Mouse (Mus musculus): ENCODE measurements around the gene Emg1.
"Not testable (repeated sequence)": the region's sequence is repeated elsewhere in the genome, so short reads cannot be mapped to it uniquely, and the experiment has no call there.

Emg1 gene

DNA sequence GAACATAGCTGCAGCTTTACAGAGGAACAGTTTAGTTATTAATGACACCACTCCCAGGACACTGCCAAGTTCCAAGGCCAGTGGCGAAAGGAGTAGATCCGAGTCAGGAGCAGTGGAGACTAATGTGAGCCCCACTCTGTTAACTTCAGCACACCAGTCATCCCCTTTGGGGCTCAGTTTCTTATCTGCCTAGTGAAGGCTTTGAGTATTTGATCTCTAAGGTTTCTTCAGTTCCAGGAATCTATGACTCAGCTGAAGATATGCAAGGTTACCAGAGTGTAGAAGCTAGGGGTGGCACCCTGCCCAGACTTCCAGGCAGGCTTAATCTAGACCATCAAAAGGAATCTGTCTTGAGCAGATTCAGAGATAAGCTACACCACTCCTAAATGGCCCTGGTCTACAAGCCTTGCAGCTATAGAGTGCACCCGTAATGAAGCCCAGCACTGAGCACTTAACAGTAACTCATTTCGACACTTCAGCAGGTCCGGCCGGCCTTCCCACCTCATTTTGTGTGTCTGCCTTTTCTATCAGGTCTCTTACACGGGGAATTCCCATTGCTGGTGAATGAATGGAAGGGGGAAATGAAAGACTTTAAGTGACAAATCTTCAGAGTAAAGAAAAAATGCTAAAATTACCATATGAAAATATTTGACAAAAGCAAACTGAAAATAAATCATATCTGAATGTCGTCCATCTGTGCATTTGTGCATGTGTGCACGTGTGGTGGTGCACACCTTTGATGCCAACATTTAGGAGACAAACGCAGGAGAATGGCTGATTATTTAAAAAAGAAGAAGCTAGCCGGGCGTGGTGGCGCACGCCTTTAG, 28.2 kb downstream of the Emg1 start:
- peak; percentile 55 to 69 for DNase-seq (ENCODE audit: low spot score in 2 of 2)

DNA sequence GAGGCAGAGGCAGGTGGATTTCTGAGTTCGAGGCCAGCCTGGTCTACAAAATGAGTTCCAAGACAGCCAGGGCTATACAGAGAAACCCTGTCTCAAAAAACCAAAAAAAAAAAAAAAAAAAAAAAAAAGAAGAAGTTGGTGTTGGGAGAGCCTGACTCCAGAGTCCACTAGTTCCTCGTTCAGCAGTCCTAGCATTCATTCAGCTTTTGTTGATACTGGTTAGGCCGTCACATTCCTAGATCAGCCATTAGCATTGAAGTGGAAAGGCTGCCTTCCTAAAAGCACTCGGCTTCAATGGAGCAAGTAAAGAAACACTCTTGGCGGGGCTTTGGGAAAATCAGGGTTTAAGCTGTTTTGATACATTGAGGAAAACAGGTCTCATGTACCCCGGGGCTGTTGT, 29.7 kb downstream of the Emg1 start:
- not testable (repeated sequence) for DNase-seq (ENCODE audit: low spot score in 2 of 2)

DNA sequence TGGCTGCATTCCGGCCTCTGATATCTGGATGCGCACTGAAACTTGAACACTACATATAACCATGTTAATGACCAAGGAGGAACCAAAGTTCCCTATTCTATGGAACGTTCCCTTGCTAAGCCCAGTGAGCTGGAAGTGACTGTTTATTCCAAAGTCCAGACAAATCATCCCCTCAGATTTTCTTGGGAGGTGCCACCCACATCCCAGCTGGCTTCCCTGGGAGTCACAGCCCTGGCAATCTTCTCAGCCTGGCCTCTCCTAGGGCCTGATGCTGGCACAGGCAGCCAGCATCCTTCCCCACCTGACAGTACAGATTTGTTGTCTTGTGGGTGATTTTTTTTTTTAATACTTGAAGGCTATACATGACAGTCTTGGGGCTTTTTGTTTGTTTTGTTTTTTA, 32.5 kb downstream of the Emg1 start:
- no peak for DNase-seq (ENCODE audit: low spot score in 2 of 2)

- no peak for DNase-seq (ENCODE audit: low spot score in 2 of 2)
These were observed 33.2 kb downstream of the Emg1 start for GRCm38 (mm10) chr6:124678769-124679168.

DNA sequence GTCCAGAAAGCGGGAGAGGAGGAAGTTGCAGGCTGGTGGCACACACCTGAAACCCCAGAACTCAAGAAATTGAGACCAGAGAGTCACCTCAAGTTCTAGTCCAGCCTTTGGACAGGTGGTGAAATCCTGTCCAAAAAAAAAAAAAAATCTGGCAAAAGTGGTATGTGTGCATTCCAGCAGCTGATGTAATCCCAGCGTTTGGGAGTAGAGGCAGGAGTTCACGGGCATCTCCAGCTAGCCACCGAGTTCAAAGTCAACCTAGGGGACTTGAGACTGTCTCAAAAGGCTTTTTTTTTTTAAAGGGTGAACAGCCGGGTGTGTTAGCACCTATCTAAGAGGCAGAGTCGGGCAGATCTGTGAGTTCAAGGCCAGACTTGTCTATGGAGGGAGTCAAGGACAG, 35.8 kb downstream of the Emg1 start:
- DNase-seq (ENCODE audit: low spot score in 2 of 2), result no peak

DNA sequence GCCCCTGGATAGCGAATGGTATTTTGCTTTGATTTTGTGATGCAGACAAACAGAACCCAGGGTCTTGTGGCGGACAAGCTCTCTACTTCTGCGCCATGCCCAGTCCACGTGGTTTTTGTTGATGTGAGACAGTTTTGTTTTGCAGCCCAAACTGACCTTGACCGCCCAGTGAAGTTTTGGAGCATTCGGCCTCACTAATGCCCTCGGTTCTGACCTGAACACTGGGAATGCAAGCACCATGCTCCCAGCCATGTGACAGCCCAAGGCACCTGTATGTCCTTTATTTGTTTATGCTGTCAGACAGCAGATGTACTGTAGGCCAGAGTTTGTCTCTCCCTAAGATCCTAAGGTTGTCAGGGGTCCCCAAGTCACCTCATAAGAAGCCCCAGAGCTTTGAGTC, 37.4 kb downstream of the Emg1 start:
- no peak for DNase-seq (ENCODE audit: low spot score in 2 of 2)

DNA sequence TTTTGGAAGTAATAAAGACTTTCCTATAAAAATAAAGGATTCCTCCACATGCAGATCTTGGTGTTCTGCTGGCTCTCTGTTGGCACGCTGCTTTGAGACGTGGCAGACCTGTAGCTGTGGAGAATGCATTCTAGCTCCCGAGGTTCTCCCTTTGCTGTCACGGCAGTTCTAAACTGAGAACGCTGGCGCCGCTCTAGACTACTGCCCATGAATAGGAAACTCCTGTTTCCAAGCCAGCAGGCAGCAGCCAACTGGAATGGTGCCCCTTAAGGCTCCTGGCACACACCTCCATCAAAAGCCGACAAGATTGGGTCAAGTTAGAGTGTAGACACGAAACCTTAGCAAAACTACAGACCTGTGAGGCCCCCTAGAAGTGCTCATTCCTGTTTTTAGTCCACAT, 38.4 kb downstream of the Emg1 start:
- DNase-seq (ENCODE audit: low spot score in 2 of 2), result no peak

GRCm38 (mm10) chr6:124672100-124672499, 39.9 kb downstream of the Emg1 start:
- no peak for DNase-seq (ENCODE audit: low spot score in 2 of 2)

- DNase-seq (ENCODE audit: low spot score in 2 of 2), result no peak
These were observed 41.6 kb downstream of the Emg1 start for GRCm38 (mm10) chr6:124670281-124670900.

DNA sequence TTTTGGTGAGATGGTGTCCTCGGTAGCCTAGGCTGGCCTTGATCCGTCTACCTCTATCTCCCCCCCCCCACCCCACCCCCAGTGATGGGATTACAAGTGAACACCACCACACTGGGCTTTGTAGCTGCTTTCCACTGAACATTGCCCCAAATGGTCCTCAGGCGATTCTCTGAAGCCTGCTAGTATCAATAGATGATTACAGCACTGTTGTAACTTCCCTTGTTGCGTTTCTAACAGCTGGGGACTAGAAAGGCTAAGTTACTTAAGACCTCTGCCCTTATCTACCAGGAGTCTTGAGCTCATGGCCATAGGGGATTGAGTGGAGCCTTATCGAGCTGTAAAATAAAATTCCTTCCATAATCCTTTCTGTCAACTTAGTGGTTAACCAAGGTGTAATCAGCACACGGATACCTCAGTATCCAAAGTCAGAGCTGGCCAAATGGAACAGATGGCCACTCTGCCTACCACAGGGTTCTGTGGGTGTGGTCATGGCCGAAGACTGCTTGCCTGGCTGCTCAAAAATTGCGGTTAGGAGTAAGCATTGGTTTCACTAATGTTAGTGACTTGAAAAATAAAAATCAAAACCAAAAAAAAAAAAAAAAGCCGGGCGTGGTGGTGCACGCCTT, 42.6 kb downstream of the Emg1 start:
- no peak for DNase-seq (ENCODE audit: low spot score in 2 of 2)

GRCm38 (mm10) chr6:124665011-124665410, 47.0 kb downstream of the Emg1 start:
- no peak for DNase-seq (ENCODE audit: low spot score in 2 of 2)

- no peak for DNase-seq (ENCODE audit: low spot score in 2 of 2)
These were observed 47.7 kb downstream of the Emg1 start for GRCm38 (mm10) chr6:124664256-124664655.

DNA sequence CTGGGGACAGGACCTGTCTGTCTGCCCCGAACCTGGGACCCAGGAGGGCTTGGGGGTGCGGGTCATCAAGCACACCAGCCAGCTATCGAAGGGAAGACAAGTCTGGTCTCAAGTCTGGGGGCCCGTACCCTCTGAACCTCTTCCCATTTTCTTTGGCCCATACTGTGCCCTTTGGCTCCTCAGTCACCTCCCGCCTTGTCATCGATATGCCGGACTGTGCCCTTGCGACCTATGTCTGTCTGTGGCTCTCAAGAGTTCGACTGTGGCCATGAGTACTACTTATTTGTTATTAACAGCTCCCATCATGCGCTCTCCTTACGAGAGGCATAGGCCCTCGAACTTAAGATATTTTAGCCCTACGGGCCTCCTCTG, 48.6 kb downstream of the Emg1 start:
- DNase-seq (ENCODE audit: low spot score in 2 of 2), result no peak

- DNase-seq (ENCODE audit: low spot score in 2 of 2), result peak; percentile 99
These were observed 49.2 kb downstream of the Emg1 start, which contains the start of gene Lpcat3 for GRCm38 (mm10) chr6:124662477-124663423. Gene Lpcat3 (plus strand): TSS chr6:124663027.

DNA sequence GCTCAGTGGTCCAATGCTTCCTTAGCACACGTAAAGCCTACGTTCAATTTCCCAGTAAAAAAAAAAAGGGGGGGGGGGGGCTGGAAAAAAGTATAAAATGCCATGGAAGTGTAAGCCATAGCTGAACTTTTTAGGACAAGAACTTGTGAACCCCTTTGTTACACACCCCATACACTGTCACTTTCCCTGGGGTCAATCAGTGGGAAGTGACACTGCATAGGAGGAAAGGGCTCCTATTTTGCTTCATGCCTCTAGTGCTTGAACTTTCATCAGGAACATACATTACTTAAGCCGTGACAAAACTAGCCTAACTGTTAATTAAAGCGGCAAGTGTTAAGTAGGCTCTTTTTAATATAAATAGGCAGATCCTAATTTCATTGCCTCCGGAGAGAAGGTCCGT, 50.0 kb downstream of the Emg1 start:
- no peak for DNase-seq (ENCODE audit: low spot score in 2 of 2)

GRCm38 (mm10) chr6:124661156-124661806, 50.7 kb downstream of the Emg1 start:
- no peak for DNase-seq (ENCODE audit: low spot score in 2 of 2)

DNA sequence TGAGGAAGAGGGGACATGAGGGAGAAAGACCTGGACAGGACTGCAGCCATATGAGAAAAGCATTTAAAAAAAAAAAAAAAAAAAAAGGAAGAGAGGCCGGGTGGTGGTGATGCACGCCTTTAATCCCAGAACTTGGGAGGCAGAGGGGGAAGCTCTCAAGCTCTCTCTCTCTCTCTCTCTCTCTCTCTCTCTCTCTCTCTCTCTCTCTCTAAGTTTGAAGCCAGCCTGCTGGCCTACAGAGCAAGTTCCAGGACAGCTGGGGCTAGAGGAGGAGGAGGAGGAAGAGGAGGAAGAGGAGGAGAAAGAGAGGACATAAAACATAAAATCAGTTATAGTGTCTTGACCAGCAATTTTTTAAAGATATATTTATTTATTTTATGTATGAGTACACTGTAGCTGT, 53.9 kb downstream of the Emg1 start:
- no peak for DNase-seq (ENCODE audit: low spot score in 2 of 2)

DNA sequence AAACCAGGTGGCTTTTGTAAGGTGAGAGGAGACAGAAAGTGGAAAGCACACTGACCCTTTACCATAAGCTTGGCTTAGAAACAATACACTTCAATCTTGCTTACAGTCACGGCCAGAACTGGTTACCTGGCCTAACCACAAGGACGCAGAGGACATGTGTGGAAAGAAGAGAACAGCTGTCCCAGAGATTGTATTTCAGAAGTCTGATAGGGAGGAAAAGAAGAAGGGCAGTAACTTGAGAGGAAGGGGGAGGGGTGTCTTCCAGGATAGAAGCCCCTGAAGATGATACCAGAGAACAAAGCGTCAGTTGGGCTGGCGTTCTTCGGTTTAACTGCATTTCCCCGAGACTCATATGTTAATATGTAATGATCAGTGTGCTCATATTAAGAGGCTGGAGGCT, 56.1 kb downstream of the Emg1 start:
- DNase-seq (ENCODE audit: low spot score in 2 of 2), result no peak

All from urinary bladder, postnatal 36 days (tissue).